Mouse (Mus musculus) MN1 (cell line): ENCODE measurements around the gene Nrip1.
"Not testable (repeated sequence)": the region's sequence is repeated elsewhere in the genome, so short reads cannot be mapped to it uniquely, and the experiment has no call there.

Experiments used
- DNase-seq: peaks from one replicate; pipeline ENCODE4 v3.0.0-alpha.2; 2016; ENCODE audit warnings: low spot score

The Nrip1 gene

GRCm38 (mm10) chr16:76373671-76374091 lies at the start of gene Nrip1:
Gene Nrip1, minus strand, starts transcription at chr16:76373827.
- peak; percentile 18 for DNase-seq

DNA sequence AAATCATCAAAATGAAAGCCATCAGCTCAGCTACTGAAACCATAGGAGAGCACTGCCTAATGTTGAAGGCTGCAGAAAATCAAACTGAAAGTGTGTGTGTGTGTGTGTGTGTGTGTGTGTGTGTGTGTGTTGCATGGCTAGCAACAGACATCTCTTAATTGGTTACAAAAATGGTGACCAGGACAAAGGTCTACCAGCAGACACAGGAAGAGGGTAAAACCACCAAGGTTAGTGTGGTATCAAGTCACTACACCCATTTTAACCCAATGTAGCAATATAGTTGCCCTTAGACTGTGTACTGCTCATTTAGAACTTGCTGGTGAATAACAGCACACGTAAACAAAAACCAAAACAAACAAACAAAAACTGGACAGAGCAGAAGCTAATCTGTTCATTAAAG lies 48.9 kb upstream of the Nrip1 start:
- DNase-seq = no peak

- no peak for DNase-seq
Measured at GRCm38 (mm10) chr16:76419849-76420248, 46.2 kb upstream of the Nrip1 start.

DNA sequence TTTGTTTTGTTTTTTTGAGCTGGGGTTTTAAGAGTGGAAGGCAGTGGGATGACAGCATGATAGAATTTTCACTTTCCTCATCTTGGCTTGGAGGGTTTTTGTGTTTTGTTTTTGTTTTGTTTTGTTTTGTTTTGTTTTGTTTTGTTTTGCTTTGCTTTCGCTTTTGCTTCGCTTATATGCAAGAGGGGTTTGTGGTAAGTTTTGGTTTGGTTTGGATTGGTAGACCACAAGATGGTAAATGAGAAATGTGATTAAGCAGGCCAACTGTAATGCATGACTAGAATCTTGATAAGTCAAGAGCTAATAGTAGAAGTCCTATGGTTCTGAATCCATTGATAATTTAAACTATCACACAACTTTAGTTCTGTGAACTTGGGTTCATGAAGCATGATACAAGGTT lies 42.9 kb upstream of the Nrip1 start:
- DNase-seq = no peak

GRCm38 (mm10) chr16:76416060-76416438 lies 42.4 kb upstream of the Nrip1 start:
- DNase-seq = no peak

DNA sequence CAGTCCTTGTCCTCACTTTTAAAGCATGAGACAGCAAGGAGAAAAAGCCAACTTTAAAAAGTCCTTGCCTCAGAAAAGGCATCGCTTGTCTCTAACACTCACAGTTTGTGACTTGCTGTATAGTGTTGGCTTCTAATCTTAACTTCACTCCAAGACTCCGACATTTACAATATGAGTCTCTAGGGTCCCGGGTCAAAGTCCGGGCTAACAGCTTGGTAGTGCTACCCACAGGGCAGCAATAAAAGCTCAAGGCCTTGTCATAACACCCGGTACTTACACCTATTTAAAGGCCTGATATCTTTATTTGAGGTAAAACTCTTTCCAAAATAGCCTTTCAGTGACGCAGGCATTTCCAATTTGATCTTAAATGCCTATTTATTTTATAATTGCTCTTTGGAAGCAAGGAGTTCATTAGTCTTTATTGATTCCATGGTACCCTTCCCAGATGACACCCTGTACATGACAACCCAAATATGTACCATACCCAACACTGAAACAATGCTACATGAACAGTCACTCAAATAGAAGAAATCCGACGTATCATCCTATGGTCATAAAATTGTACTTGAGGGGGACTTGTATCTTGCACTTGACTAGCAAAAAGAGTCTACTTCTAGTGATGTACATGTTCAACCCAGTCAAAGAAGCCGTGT lies 41.9 kb upstream of the Nrip1 start:
- no peak for DNase-seq

DNA sequence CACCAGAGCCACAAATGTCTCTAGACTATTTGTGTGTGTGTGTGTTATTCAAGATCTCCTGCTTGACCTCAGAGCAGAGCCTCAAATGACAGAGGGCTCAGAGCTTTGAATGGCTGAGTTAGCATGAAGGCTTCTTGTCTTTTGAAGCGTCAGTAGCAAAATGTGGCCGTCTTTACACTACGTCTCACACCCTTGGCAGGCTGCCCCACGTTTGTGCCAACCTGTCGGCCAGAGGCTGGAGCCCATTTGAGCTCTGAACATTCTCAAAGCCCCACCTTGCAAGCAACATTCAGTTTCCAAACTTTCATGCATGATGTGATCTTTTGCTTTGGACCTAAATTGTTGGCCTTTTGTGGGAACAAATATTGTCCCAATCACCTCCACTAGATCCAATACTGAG lies 40.9 kb upstream of the Nrip1 start:
- no peak for DNase-seq

DNA sequence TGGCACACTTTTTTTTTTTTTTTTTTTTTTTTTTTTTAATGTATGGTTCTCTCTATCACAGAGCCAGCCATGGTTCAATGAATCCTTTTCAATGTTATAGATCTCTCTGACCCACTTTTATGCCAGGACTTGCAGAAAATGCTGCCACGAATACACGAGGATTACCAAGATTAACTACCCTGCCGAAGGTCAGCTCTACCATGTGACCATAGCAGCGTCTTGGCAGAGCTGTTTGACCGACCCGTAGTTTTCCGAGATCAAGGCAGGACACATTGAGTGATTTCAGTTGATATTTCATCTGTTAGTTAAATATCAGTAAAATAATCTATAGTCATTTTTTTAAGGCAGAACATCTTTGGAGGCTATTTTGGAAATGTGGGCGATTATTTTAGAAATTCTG lies 40.0 kb upstream of the Nrip1 start:
- no peak for DNase-seq

GRCm38 (mm10) chr16:76409355-76409722 lies 35.7 kb upstream of the Nrip1 start:
- no peak for DNase-seq

DNA sequence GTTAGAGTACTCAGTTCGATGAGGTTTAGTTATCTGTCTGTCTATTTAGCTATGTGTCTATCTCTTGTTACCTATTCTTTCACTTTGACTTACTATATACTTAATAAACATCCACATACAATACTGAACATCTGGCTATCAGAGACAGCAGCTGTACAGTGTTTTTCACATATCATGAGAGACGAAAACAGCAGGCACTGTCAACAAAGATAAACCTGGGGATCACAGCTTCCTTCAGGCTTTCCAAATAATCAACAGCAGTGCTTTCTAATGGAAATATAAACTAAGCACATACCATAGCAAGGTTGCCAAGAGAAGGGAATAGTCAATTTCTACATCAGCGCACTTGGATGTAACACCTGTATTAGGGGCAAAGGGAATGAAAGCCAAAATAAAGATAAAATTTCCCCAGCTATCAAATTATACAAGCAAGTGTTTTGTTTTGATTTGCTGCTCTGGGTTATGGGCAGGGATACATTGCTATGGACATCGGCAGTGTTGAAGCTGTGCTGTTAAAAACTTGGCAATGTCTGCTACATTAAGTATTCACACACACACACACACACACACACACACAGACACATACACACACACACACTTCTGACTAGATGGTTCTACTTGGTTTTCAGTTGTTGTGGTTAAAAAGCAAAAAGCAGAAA lies 35.2 kb upstream of the Nrip1 start:
- DNase-seq = no peak

GRCm38 (mm10) chr16:76408241-76408640 lies 34.6 kb upstream of the Nrip1 start:
- DNase-seq = no peak

GRCm38 (mm10) chr16:76407321-76407920 lies 33.8 kb upstream of the Nrip1 start:
- no peak for DNase-seq

- no peak for DNase-seq
Measured at GRCm38 (mm10) chr16:76406897-76407296, 33.3 kb upstream of the Nrip1 start.

DNA sequence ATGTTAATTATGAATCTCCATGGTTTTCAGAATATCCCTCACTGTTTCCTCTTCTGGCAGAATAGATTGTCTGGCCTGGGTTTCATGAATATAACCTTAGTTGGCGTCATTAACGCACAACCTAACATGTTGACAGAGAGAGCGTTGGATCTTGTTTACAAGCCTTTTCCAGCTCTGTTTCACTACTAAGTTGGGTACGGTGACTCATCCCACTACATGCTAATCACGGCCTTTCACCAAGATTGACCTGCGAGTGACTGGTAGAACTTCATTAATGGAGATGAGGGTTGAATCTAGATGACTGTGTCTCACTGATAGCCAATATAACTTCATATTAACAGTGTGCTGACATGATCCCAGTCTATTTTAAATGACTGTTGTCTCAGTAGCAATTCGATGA lies 32.7 kb upstream of the Nrip1 start:
- no peak for DNase-seq

DNA sequence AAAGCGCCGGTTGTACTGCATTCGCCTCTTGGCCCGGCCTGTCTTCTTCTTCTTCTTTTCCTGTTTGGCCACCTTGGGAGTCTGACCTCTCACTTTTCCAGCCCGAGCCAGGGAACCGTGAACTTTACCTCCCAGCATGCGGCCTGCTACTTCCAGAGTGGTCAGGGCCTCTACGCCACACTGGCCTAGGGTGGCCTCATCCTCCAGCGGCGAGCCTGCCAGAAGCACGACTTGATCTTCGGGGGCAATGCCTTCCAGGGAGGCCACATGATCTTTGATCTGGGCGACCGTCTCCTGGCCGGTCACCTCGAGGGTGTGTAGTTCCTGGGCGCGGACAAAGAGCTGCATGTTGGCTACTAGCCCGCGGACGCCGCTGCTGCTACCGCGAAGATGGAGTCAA lies 29.7 kb upstream of the Nrip1 start:
- not testable (repeated sequence) for DNase-seq

GRCm38 (mm10) chr16:76396512-76396911 lies 22.9 kb upstream of the Nrip1 start:
- no peak for DNase-seq

DNA sequence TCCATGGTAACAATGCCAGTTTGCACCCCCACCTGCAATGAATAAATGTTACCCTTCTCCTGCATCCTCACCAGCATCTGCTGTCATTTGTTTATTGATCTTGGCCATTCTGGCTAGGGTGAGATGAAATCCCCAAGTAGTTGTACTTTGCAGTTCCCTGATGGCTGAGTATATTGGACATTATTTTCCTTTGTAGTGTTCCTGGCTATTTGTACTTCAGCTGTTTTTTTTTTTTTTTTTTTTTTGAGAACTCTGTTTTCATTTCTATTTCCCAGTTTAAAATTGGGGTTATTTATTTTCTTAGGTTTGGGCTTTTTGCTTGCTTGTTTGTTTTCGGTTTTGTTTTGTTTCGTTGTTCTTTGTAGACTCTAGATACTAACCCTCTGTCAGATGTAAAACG lies 19.6 kb upstream of the Nrip1 start:
- no peak for DNase-seq

GRCm38 (mm10) chr16:76386496-76386895 lies 12.9 kb upstream of the Nrip1 start:
- DNase-seq = no peak

- no peak for DNase-seq
Measured at GRCm38 (mm10) chr16:76386071-76386470, 12.4 kb upstream of the Nrip1 start.

DNA sequence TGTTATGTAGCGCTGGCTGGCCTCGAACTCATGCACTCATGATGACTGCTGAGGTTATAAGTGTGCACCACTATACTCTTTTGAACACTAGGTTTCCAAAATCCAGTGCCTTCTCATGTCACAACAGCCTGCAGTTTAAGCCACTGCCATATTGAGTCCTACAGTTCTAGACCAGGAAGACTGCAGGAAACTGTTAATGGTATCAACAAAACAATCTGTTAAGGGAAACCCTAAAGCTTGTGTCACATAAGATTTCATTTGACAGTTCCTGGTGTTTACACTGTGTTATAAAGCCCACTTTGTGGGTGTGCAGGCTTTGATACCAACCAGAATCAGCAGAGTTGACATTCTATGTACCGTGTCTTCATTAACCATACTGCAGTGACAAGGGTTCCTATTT lies 3.6 kb upstream of the Nrip1 start:
- no peak for DNase-seq

- no peak for DNase-seq
Measured at GRCm38 (mm10) chr16:76376661-76377060, 3.0 kb upstream of the Nrip1 start.

DNA sequence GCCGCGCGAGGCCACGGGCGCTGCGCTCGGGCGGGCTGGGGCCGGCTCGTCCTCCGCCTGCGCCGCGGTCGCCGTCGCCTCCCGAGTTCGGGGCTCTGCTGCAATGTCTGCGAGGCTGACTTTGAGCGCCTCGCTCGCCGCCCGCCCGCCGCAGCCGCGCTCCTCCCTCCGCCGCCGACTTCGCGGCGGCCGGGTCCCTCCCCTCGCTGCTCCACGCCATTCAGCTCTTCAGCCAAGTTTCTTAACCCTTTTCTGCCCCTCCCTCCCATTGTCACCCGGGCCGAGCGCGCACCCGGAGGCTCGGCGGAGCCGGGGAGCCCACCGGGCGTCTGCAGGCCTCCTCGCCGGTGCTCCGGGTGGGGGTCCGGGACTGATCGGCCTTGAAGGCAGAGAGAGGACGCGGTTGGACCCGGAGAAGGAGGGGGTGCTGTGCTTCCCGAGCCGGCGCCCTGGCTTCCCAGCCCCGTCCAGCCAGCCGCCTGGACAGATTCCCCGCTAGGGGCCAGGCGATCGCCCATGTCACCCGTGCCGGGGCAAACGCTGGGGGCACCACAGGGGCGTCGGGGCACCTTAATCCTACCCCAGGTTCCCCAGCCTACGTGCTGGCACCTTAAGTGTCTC lies 576 bp downstream of the Nrip1 start:
- DNase-seq = peak; percentile 69
